Mouse (Mus musculus) cerebellum, adult 9-10 months (tissue): ENCODE measurements around the gene Arl11.

ENCODE experiments used
- DNase-seq: peaks from one replicate; pipeline ENCODE4 v3.0.0; 2022

Arl11 gene

DNA sequence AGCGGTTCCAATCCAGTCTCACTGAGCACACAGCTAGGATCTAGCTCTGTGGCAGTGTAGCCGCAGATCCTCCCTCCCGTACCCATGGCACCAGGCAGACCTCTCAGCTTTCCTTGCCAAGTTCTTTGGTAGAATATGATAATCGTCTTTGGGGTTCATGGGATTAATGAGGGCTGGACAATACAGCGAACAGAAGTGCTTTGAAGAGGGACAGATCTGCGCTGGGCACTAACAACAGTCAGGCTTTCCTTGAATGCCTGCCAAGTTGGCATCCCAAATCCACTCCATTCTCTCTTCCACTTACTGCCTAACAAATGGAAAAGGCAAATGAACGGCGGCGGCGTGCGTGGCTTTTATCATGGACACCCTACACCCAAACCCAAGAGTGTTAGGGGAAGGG is 21.0 kb downstream of the Arl11 start:
- peak; percentile 74 for DNase-seq

DNA sequence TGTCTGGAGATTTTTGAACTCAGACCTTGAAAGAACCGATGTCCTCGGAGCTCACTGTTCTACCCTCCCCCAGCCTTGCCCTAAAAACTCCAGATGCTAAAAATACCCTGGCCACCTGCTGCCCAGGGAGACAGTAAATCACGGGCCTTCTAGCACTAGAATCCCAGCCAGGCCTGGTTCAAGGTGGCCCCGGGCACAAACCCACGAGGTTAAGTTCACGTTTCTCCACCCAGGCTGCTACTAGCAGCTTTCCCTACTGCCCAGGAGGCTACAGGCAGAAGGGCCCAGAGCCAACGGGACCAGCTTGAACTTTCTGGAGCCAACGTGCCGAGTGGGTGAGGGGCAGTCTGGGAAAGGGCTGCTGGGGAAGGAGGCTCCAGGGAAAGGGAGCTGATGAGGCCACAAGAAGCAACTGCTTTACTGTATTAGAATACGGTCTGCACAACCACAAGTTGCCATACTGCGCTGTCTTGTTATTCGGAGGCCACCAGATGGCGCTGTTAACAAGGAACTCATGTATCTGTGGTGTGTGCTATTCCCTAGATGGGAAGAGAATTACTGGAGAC is 21.5 kb downstream of the Arl11 start:
- DNase-seq, result peak; percentile 86

DNA sequence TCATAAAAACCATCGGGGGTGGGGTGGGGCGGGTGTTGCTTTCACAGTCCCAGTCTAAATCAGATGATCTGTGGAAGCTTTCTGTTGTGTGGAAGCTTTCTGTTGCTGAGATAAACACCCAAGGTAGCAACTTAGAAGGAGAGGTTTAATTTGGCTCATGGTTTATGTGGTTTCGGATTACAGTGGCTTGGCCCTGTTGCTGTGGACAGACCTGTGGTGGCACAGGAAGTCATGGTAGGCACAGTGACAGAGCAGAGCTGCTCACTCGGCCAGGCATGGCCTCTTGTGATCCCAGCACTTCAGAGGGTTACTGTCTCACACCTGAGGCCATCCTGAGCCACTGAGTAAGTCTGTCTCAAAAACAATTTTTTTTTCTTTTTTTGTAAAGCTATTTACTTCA is 29.8 kb downstream of the Arl11 start:
- DNase-seq, result no peak

DNA sequence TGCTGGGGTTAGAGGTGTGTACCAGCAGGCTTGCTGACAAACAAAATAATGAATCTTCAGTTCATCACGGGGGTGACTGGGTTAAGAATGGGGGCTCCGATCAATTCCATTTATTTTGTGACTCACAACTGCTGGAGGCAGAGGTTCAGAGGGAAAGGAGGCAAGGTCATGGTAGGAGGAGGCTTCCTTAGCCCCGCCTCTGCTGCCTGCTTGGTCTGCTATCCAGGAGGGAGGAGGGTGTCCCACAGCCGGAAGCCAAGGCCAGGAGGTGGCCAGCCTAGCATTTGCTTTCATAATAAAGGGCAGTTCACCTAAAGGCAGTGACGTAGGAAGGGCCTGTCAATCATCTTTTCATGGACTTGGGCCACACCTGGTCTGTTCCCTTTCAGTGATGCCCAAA is 35.0 kb downstream of the Arl11 start:
- DNase-seq, result no peak

DNA sequence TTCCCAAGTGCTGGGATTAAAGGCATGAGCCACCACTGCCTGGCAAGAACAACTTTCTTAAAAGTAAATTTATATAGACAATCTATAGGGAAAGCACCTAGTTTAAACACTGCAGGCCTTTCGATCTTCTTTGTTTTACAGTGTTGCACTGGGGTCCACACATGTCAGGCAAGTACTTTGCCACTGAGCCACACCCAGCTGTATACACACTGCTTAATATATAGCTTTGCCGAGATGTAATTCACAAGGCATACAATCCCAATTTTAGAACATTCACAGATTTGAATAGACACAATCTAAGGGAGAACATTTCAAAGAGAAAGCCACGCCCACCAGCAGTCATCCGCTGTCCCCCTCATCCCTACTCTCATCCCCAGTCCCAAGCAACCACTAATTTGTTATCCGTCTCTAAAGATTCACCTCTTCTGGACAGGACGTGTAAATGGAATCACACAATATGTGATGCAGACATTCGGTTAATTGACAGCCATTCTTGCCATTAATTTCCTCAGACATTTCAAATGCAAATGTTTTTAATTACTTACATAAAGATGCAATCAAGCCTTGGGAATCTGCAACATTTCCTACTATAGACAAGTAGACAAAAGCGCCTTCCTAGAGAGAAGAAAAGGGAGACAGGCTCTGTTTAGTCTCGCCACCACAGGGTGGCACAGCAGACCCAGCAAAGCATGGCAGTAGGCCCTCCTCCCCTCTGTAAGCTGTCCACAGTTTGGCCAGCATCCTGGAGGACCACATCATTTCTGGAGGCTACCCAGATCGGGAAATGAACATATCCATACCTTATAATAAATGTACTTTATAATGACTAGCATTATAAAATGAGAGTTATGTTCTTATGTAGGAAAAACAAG is 37.5 kb downstream of the Arl11 start:
- peak; percentile 41 for DNase-seq

DNA sequence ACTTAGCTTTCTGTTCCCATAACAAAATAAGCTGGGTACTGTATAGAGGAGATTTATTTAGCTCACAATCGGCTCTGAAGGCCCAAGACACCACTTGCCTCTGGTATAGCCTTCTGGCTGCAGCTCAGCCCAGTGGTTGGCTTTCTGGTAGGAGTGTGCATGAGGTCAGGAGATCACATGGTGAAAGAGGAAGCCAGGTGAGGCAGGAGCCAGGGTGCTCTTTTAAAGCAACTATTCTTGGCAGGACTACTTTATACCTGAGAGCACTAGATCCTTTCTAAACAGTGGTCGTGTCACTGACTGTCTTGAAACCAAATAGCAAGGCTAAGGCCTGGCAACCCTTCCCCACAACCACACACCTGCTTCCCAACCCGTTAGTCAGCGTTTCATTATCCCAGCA is 40.3 kb downstream of the Arl11 start:
- DNase-seq, result no peak

DNA sequence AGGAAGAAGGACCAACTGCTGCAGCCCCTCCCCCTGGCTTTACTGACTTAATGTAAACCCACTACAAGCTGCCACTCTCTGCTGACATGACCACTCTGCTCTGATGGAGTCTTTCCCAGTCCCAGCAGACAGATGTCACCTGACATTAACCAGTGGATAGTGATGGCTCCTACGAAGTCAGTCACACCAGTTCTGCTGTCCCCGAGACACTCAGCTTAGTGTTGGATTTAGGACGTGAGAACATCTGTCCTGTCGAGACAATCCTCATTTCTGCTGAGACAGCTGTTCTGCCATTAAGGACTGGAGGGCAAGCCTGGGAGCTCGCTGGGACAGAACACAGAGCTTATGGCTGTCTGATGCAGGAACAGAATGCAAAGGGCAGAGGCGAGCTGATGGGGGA is 41.3 kb downstream of the Arl11 start:
- no peak for DNase-seq

DNA sequence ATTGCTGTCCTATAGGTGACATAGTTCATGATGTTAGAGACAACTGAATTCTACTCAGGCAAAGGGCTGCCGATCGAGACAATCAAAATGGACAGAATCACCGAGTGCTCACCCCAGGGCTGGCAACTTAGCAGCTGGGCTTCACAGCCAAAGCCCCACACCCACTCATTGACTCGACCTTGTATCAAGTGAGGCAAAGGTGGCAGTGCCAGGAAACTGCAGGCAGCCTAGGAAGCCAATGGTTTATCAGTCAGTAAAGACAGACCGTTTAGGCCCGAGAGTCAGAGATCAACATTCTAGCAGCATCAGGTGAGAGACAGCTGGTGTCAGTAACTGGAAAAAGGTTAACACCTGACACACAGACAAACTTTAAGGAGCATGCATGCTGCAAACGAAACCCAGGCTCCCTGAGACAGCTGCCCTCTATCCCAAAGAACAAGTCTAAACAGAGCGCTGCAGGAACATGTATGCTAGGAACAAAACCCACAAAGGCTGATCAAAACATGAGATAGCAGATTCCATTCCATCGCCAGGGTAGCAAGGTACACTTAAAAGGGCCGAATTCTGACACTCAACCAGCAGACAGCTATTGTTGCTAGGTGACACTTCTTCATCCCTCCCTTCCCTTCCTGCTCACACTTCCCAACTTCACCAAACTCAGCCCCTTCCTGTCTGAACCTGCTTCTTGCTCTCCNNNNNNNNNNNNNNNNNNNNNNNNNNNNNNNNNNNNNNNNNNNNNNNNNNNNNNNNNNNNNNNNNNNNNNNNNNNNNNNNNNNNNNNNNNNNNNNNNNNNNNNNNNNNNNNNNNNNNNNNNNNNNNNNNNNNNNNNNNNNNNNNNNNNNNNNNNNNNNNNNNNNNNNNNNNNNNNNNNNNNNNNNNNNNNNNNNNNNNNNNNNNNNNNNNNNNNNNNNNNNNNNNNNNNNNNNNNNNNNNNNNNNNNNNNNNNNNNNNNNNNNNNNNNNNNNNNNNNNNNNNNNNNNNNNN is 45.0 kb downstream of the Arl11 start:
- no peak for DNase-seq

DNA sequence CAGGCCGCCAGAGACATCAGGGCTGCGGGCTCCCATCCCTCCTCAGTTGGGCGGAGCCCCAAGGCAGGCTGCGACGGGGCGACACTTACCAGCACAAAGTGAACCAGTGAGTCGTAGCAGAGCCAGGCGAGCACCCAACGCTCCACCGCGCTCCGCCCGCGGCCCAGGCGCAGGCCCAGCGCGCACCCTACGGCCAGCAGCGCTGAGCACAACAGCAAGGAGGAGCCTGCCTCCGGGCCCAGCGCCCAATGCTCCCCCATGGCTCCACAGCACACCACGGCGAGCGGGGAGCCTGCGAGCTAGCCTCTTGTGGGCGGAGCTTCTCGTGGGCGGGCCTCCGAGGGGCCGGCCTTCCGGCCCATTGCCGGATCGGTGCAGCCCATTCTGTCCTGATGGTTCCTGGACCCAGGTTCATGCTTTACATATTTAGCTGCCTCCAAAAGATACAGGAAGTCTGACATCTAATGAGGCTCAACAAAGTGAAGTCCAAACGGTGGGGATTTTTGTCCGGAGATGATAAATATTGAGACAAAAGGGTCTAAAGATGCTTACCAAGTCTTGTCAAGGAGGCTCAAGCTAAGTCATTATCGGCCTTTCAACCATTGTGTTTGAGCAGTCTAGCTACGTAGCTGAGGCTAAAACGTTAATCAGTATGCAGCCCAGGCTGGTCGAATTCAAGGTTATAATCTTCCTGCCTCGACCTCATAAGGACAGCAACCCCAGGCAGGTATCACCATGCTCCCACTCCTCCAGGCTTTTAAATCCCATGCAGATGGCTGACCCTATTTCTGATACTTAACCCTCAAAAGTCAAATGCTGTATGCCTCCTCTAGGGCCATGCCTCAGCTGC is 50.8 kb downstream of the Arl11 start, which contains the start of gene Ebpl:
Gene Ebpl, minus strand, starts transcription at position 309 of the 850 bp plus-strand sequence.
- DNase-seq, result peak; percentile 90

DNA sequence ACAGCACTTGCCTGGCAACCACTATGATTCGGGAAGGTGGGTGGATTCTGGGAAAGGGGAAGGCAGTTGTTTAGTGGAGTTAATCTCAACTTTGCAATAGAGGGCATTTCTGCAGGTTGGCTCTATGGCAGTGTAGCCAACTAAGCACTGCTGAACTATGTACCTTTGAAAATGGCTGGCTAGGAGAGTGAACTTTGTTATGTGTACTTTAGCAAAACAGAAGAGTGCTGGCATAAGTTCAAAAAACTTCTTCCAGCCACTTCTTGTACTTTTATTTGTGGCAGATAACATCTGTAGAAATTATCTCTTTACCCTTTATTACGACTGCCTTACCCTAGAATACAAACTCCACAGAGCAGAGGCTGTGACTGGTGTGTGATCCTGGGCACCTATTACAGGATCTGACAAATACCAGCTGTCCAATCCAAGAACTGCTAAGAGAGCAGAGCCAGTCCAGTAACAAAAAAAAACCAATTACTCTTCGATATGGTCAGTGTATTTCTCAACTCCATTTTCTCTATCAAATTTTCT is 51.5 kb downstream of the Arl11 start:
- DNase-seq, result no peak
